Mouse (Mus musculus) heart, adult 2 months (tissue): Measurements from ENCODE around the gene Magi2. TPM values are rescaled to one million over a fixed set of nuclear protein-coding genes. Genes with fewer than 3 reads are reported as not detected.

Source experiments
- DNase-seq, 2 experiments: peaks; one replicate each; pipeline ENCODE4 v3.0.0; 2021
- H3K27ac ChIP-seq: fragments of 200-600 bp; 2 replicates; pipeline ENCODE4 v1.8.1; 2022
- H3K27me3 ChIP-seq: fragments of 200-500 bp; 2 replicates; pipeline ENCODE4 v1.6.1; 2012; ENCODE audit warnings: mild to moderate bottlenecking, low read length, inconsistent platforms, mixed read lengths; ENCODE audit not compliant: control insufficient read depth, insufficient read depth
- H3K36me3 ChIP-seq: fragments of 200-500 bp; 2 replicates; pipeline ENCODE4 v1.6.1; 2012; ENCODE audit warnings: low read length, inconsistent platforms; ENCODE audit not compliant: control insufficient read depth, insufficient read depth
- H3K4me1 ChIP-seq: fragments of 200-500 bp; 2 replicates; pipeline ENCODE4 v1.6.1; 2011; ENCODE audit warnings: low read length; ENCODE audit not compliant: control insufficient read depth, insufficient read depth
- H3K4me3 ChIP-seq: fragments of 200-600 bp; 2 replicates; pipeline ENCODE4 v1.8.1; 2022
- H3K79me2 ChIP-seq: fragments of 200-500 bp; replicated peaks from 2 replicates; pipeline ENCODE4 v1.6.1; 2012; ENCODE audit warnings: mild to moderate bottlenecking, inconsistent platforms, low read length, moderate library complexity, mixed read lengths; ENCODE audit not compliant: control insufficient read depth, insufficient read depth
- H3K9ac ChIP-seq: fragments of 200-500 bp; 2 replicates; pipeline ENCODE4 v1.6.1; 2012; ENCODE audit warnings: low read depth, mild to moderate bottlenecking, control low read depth, inconsistent platforms, low read length, mixed read lengths
- CTCF ChIP-seq: fragments of 200-600 bp; IDR thresholded peaks from 2 replicates; pipeline ENCODE4 v1.8.1; 2022; ENCODE audit warnings: antibody characterized with exemption, mild to moderate bottlenecking, moderate library complexity
- EP300 ChIP-seq: fragments of 200-500 bp; IDR thresholded peaks from 2 replicates; pipeline ENCODE4 v1.6.1; 2011; ENCODE audit warnings: low read depth, low read length, control low read depth; ENCODE audit not compliant: insufficient read depth
- POLR2A ChIP-seq: fragments of 200-500 bp; IDR thresholded peaks from 2 replicates; pipeline ENCODE4 v1.6.1; 2011; ENCODE audit warnings: mild to moderate bottlenecking, low read depth, low read length, control low read depth; ENCODE audit not compliant: insufficient read depth
- WGBS: fragments of 180-500 bp; shearing (Covaris S2); methylation state at CpG from one replicate; pipeline ENCODE4 v1.1.7; 2018; 5-methylcytosine and 5-hydroxymethylcytosine counted together
- intact Hi-C: fragments of 180-260 bp; cut with DNase I; formaldehyde crosslinking; loops from one replicate; pipeline ENCODE4 v1.15.1; 2025
- polyA plus RNA-seq: library from polyadenylated mRNA; depleted of rRNA; stranded (reverse); fragments of >200 nt; gene quantifications from 2 replicates; pipeline ENCODE4 v1.2.3, GENCODE M21; 2012
- total RNA-seq, 2 experiments: library from RNA; stranded (reverse); gene quantifications; 2 replicates each; pipeline ENCODE4 v1.2.3; 2021

Gene Magi2
- total and polyA plus RNA-seq, 3 experiments, result 2.0 to 8.2 (median 7.0) TPM

DNA sequence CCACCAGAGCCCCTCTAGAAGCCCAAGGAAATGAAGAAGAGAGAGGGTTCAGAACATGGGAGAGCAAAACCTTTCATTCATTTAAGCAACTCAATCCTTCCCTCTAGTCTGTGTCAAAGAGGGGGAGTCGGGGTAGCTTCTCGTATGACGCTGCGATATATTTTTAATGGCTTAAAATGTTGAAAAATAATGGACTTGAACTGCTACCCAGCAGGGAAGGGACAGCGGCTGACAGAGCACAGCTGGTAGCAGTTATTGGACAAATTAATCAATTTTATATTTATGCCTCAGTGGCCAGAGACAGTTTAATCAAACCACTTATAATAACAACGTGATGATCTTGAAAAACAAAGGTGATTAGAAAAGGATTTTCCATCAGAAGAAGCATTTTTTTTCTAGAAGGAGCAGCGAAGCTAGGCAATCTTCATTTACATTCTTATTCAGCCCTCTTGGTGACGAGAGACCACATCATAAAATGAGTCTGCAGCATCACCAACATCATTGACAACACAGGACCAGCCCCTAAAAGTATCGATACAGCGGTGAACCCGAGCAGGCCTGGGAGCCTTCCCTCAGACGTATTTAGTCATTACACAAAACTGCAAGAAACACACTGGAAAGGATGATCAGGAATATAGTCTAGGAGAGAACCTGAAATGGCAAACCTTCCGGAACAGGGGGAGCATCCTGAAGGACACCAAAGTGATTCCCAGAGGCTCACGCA lies 1407.4 kb downstream of the Magi2 start:
- Histone ChIP-seq H3K36me3 (no peaks in the 10 kb centered on the region), H3K27me3 (no peaks in the 10 kb centered on the region), H3K4me3 (no peak overlapping the region), H3K79me2 (no peaks in the 10 kb centered on the region), H3K27ac (no peak overlapping the region), H3K9ac (no peak overlapping the region), H3K4me1 (no peaks in the 10 kb centered on the region)
- intact Hi-C loops, result loop anchor here (10.0 kb wide), 1 partner anchor 1109 kb away; no protein-coding TSS in a partner anchor
- DNase-seq, result no peak
- WGBS, result 84% methylated on average over 14 of the region's 14 CpGs
- TF ChIP-seq CTCF (no peak), POLR2A (no peak), EP300 (no peak)

DNA sequence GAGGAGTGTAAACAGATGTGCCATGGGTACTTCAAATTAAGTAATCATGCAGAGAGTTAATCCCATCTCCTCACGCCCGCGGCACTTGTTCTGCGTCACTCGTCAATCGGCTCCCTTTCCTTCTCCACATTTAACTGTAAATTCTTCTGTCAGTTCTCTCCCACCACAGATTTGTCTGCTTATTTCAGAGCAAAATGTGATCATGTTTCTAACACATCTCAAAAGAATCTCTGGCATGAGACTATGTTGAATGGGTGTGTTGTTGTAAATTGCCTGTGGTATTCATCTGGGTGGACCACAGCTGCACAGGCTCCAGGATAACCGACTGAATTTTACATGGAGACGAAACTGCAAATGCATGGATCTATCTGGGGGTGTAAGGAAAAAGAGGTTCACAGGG lies 1408.0 kb downstream of the Magi2 start:
- 72% methylated on average over 8 of the region's 8 CpGs for WGBS
- H3K9ac ChIP-seq, result no peak overlapping the region
- no peak overlapping the region for H3K27ac ChIP-seq
- no peaks in the 10 kb centered on the region for H3K4me1 ChIP-seq
- TF ChIP-seq POLR2A (no peak), EP300 (no peak), CTCF (no peak)
- intact Hi-C loops, result loop anchor here (10.0 kb wide), 1 partner anchor 1110 kb away; no protein-coding TSS in a partner anchor
- H3K79me2 ChIP-seq, result no peaks in the 10 kb centered on the region
- no peak for DNase-seq
- no peak overlapping the region for H3K4me3 ChIP-seq
- H3K27me3 ChIP-seq, result no peaks in the 10 kb centered on the region
- H3K36me3 ChIP-seq, result no peaks in the 10 kb centered on the region

GRCm38 (mm10) chr5:20637300-20637989 lies 1410.6 kb downstream of the Magi2 start:
- no peak for DNase-seq
- intact Hi-C loops, result loop anchor here (10.0 kb wide), 1 partner anchor 1113 kb away; no protein-coding TSS in a partner anchor
- H3K79me2 ChIP-seq, result no peaks in the 10 kb centered on the region
- no peak overlapping the region for H3K4me3 ChIP-seq
- TF ChIP-seq EP300 (no peak), CTCF (peak; percentile 50), POLR2A (no peak)
- WGBS, result 79% methylated on average over 5 of the region's 5 CpGs
- no peak overlapping the region for H3K27ac ChIP-seq
- no peak overlapping the region for H3K9ac ChIP-seq
- no peaks in the 10 kb centered on the region for H3K4me1 ChIP-seq
- no peaks in the 10 kb centered on the region for H3K36me3 ChIP-seq
- no peaks in the 10 kb centered on the region for H3K27me3 ChIP-seq

DNA sequence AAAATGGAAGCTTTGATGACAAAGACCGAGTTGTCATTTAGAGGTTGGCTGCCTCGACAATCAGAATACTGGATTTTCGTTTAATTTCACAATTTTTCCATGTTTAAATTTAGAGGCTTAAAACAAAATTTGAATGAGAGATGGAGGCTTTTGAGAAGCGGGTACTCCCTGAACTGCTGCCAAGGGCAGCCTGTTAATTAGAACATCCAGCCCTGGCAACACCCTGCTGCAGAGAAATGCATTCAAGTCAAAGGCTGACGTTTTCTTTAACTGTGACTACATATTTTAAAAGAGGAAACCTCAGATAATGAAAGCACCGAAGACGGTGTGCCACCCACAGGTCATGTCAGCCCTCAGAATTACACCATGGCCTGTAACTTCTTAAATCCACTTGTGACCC lies 1415.4 kb downstream of the Magi2 start:
- no peaks in the 10 kb centered on the region for H3K4me1 ChIP-seq
- H3K36me3 ChIP-seq, result no peaks in the 10 kb centered on the region
- DNase-seq, result no peak
- WGBS, result 65% methylated on average over 7 of the region's 7 CpGs
- H3K9ac ChIP-seq, result no peak overlapping the region
- H3K27me3 ChIP-seq, result no peaks in the 10 kb centered on the region
- no peak overlapping the region for H3K27ac ChIP-seq
- intact Hi-C loops, result no loop called here
- no peaks in the 10 kb centered on the region for H3K79me2 ChIP-seq
- H3K4me3 ChIP-seq, result no peak overlapping the region
- no peak for TF ChIP-seq POLR2A
- no peak for TF ChIP-seq EP300
- no peak for TF ChIP-seq CTCF

DNA sequence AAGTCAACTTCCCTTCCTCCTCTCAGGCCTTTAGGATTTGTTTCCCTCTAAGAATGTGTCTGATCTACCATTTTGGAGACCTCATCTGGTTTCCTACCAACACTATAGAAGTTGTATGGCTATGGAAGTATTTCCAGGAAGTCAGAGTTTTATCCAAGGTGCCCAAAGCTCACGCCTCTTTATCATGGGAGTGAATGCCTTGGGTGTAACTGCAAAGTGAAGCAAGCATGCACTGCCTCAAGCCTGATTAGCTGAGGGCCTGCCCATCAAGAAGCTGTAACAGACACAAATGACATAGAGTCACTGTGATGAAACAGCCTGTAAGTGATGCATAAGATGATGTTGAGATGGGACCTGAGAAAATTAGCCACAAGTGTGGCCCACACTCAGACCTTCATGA lies 1416.9 kb downstream of the Magi2 start:
- H3K4me1 ChIP-seq, result no peaks in the 10 kb centered on the region
- H3K27ac ChIP-seq, result no peak overlapping the region
- intact Hi-C loops, result no loop called here
- no peaks in the 10 kb centered on the region for H3K36me3 ChIP-seq
- no peak for DNase-seq
- WGBS, result 55% methylated on average over 1 of the region's 1 CpGs
- no peak overlapping the region for H3K9ac ChIP-seq
- no peak overlapping the region for H3K4me3 ChIP-seq
- peaks cover 1% of the 10 kb centered on the region; the same call in 1 of the 2 replicates for H3K27me3 ChIP-seq
- no peaks in the 10 kb centered on the region for H3K79me2 ChIP-seq
- TF ChIP-seq POLR2A (no peak), CTCF (no peak), EP300 (no peak)

DNA sequence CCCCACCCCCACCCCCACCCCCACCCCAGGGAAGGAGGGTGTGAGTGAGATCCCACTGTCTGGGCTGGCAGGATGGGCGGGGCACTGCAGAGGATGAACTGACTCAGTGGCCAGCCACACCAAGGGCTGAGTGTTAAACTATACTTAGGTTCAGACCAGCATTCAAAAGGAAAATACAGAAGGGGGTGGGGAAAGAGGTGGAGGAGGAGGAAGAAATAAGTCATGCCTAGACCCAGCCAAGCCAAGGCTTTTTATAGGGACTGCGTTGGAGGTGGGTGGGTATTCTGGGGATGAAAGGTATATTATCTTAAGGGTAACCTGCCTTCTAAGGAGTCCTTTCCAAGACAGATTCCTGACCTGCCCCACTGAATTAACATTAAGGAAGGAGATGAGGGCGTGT lies 1420.1 kb downstream of the Magi2 start:
- H3K9ac ChIP-seq, result no peak overlapping the region

More for the DNA sequence above, 1420.1 kb downstream of the Magi2 start:
- no peak for DNase-seq
- 77% methylated on average over 3 of the region's 3 CpGs for WGBS
- Histone ChIP-seq H3K36me3 (no peaks in the 10 kb centered on the region), H3K4me1 (no peaks in the 10 kb centered on the region), H3K27ac (no peak overlapping the region), H3K27me3 (peaks cover 1% of the 10 kb centered on the region; the same call in 1 of the 2 replicates), H3K4me3 (no peak overlapping the region), H3K79me2 (no peaks in the 10 kb centered on the region)
- TF ChIP-seq POLR2A, result no peak
- no peak for TF ChIP-seq CTCF
- no peak for TF ChIP-seq EP300
- intact Hi-C loops, result no loop called here
